Comparison of ENCODE assay signal across 22 mouse cellular contexts in the genomic region with DNA sequence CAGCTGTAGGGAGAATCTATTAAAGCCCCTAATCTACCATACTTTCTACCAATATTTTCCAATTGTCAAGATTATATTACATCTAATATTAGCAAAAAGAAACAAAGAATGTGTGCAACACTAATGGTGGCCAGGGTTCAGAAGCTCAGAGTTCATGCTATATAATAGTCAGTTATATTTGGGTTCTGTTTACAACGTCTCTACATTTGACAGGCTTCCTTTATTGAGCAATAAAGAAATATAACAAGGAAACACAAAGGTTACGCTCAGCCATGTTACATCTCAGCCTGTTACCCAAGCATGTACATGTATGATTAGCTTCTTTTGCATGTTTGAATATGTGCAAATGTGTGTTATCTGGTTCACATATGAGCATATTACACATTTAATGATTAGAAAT.
A peak's percentile ranks its signal among the peaks of the same experiment; 100 is the strongest.
DNase-seq lines count a peak whose midpoint lies in the region; ATAC-seq lines count a peak whose summit lies in the region.
"Had no signal": no experiment of that assay in that cellular context is flagged by ENCODE, and none has a peak within 500 bp of the region (broad histone marks: within the 10 kb centered on the region; RNA-seq: fewer than 3 reads in every experiment).

No protein-coding gene starts in this region.

- peak; percentile 70 for ATAC-seq in intestine, embryonic 15.5 days
- ATAC-seq in intestine, embryonic 16.5 days, result peak; percentile 91
- no peak for ATAC-seq in hindbrain, embryonic 11.5 days (ENCODE audit: low FRiP score)
- ATAC-seq: forebrain, embryonic 14.5 days; forebrain, embryonic 16.5 days had no signal

- no peaks in the 10 kb centered on the region for H3K9me3 ChIP-seq in intestine, embryonic 15.5 days
- no peaks in the 10 kb centered on the region for H3K9me3 ChIP-seq in intestine, embryonic 16.5 days (ENCODE audit: control insufficient read depth, low read length)
- H3K9me3 ChIP-seq in hindbrain, embryonic 11.5 days (ENCODE audit: control insufficient read depth, low read length), result no peaks in the 10 kb centered on the region
- H3K9me3 ChIP-seq: embryonic facial prominence, embryonic 13.5 days; embryonic facial prominence, embryonic 15.5 days; forebrain, embryonic 10.5 days; forebrain, embryonic 12.5 days had no signal

- H3K4me3 ChIP-seq in intestine, embryonic 15.5 days (replicated peaks), result no peak overlapping the region
- no peak overlapping the region for H3K4me3 ChIP-seq in intestine, embryonic 16.5 days (ENCODE audit: low read length)
- H3K4me3 ChIP-seq in hindbrain, embryonic 11.5 days (ENCODE audit: low read depth, low read length), result no peak overlapping the region
- H3K4me3 ChIP-seq: embryonic facial prominence, embryonic 13.5 days; embryonic facial prominence, embryonic 15.5 days; erythroblast, embryonic 14.5 days; forebrain, embryonic 10.5 days; forebrain, embryonic 12.5 days had no signal

- WGBS in intestine, embryonic 15.5 days, result 69% methylated on average over 2 of the region's 2 CpGs
- WGBS in intestine, embryonic 16.5 days, result 61% methylated on average over 2 of the region's 2 CpGs
- WGBS in large intestine, adult 2 months, result 24% methylated on average over 2 of the region's 2 CpGs
- 87% methylated on average over 2 of the region's 2 CpGs for WGBS in hindbrain, embryonic 11.5 days

- H3K27ac ChIP-seq in intestine, embryonic 15.5 days, result no peak overlapping the region
- H3K27ac ChIP-seq in intestine, embryonic 16.5 days (ENCODE audit: low read length), result no peak overlapping the region
- H3K27ac ChIP-seq in hindbrain, embryonic 11.5 days (ENCODE audit: low read depth, low read length), result no peak overlapping the region
- H3K27ac ChIP-seq: embryonic facial prominence, embryonic 13.5 days; embryonic facial prominence, embryonic 15.5 days; forebrain, embryonic 10.5 days; forebrain, embryonic 12.5 days had no signal

- H3K4me1 ChIP-seq in intestine, embryonic 15.5 days (replicated peaks), result no peaks in the 10 kb centered on the region
- H3K4me1 ChIP-seq in intestine, embryonic 16.5 days (ENCODE audit: control insufficient read depth, insufficient read depth, low read length), result no peaks in the 10 kb centered on the region
- no peaks in the 10 kb centered on the region for H3K4me1 ChIP-seq in hindbrain, embryonic 11.5 days (replicated peaks; ENCODE audit: control insufficient read depth, insufficient read depth, low read length)
- H3K4me1 ChIP-seq: embryonic facial prominence, embryonic 13.5 days; embryonic facial prominence, embryonic 15.5 days; forebrain, embryonic 10.5 days; forebrain, embryonic 12.5 days had no signal

- H3K9ac ChIP-seq in intestine, embryonic 15.5 days, result no peak overlapping the region
- no peak overlapping the region for H3K9ac ChIP-seq in intestine, embryonic 16.5 days (ENCODE audit: low read depth, low read length)
- H3K9ac ChIP-seq in hindbrain, embryonic 11.5 days (ENCODE audit: low read depth, low read length), result no peak overlapping the region
- H3K9ac ChIP-seq: embryonic facial prominence, embryonic 13.5 days; embryonic facial prominence, embryonic 15.5 days; forebrain, embryonic 12.5 days had no signal

- H3K27me3 ChIP-seq in intestine, embryonic 15.5 days (replicated peaks), result no peaks in the 10 kb centered on the region
- no peaks in the 10 kb centered on the region for H3K27me3 ChIP-seq in intestine, embryonic 16.5 days (replicated peaks; ENCODE audit: control insufficient read depth, insufficient read depth, low read length)
- H3K27me3 ChIP-seq in hindbrain, embryonic 11.5 days (ENCODE audit: control insufficient read depth, insufficient read depth, low read length), result no peaks in the 10 kb centered on the region
- H3K27me3 ChIP-seq: embryonic facial prominence, embryonic 13.5 days; embryonic facial prominence, embryonic 15.5 days; forebrain, embryonic 12.5 days had no signal

- no peak overlapping the region for H3K4me2 ChIP-seq in intestine, embryonic 15.5 days (replicated peaks)
- no peak overlapping the region for H3K4me2 ChIP-seq in intestine, embryonic 16.5 days (ENCODE audit: low read depth, low read length)
- H3K4me2 ChIP-seq in hindbrain, embryonic 11.5 days (replicated peaks; ENCODE audit: low read depth, low read length), result no peak overlapping the region
- H3K4me2 ChIP-seq: embryonic facial prominence, embryonic 13.5 days; embryonic facial prominence, embryonic 15.5 days; forebrain, embryonic 12.5 days had no signal

- peak; percentile 42 for DNase-seq in large intestine, adult 2 months (ENCODE audit: low read depth, low spot score)
- no peak for DNase-seq in frontal cortex, postnatal 14 days (ENCODE audit: low spot score in 2 of 2)
- no peak for DNase-seq in hindbrain, embryonic 11.5 days (ENCODE audit: low spot score)
- DNase-seq: adrenal gland, adult 2 months; adrenal gland, postnatal 10 days; adrenal gland, postnatal 25 days; cerebellum, adult 11 months; cerebellum, adult 18-20 months; cerebellum, adult 8-10 months; cerebellum, adult 9-11 months; cerebellum, postnatal 14 days; cerebellum, postnatal 36 days; embryo, embryonic 11 days had no signal

- no peaks in the 10 kb centered on the region for H3K36me3 ChIP-seq in intestine, embryonic 15.5 days
- H3K36me3 ChIP-seq in intestine, embryonic 16.5 days (ENCODE audit: control insufficient read depth, insufficient read depth, low read length), result no peaks in the 10 kb centered on the region
- H3K36me3 ChIP-seq in hindbrain, embryonic 11.5 days (ENCODE audit: control insufficient read depth, insufficient read depth, low read length), result no peaks in the 10 kb centered on the region
- H3K36me3 ChIP-seq: embryonic facial prominence, embryonic 13.5 days; embryonic facial prominence, embryonic 15.5 days; forebrain, embryonic 10.5 days; forebrain, embryonic 12.5 days had no signal
